ENCODE assay signal across 12 mouse cellular contexts in the genomic region with DNA sequence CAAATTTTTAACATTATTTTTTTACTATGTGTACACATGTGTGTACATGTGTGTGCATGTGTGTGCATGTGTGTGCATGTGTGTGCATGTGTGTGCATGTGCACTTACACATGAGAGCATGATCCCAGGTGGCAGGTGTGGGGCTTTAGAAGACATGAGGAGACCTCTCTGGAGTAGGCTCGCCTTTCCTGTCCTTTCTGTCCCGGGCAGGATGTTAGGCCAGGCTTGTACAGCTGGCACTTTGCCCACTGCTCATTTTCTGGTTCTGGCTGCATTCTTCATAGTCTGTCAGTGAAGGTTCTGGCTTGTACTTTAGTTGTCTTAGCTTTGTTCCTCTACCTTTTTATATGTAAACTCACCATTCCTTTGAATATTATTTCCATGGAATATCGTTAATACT.
A peak's percentile ranks its signal among the peaks of the same experiment; 100 is the strongest.
DNase-seq lines count a peak whose midpoint lies in the region; ATAC-seq and TF ChIP-seq lines count a peak whose summit lies in the region.
"Had no signal": no experiment of that assay in that cellular context is flagged by ENCODE, and none has a peak within 500 bp of the region (broad histone marks: within the 10 kb centered on the region; RNA-seq: fewer than 3 reads in every experiment).

No protein-coding gene starts in this region.

- no peak overlapping the region for H3K9ac ChIP-seq in forebrain, embryonic 14.5 days (ENCODE audit: low read length)
- no peak overlapping the region for H3K9ac ChIP-seq in forebrain, embryonic 16.5 days (replicated peaks; ENCODE audit: low read depth, low read length)
- no peak overlapping the region for H3K9ac ChIP-seq in lung, postnatal 0 days (replicated peaks; ENCODE audit: low read depth)
- H3K9ac ChIP-seq: liver, embryonic 14.5 days; midbrain, embryonic 15.5 days had no signal

- H3K27me3 ChIP-seq in forebrain, embryonic 14.5 days (replicated peaks; ENCODE audit: control insufficient read depth, insufficient read depth, low read length), result no peaks in the 10 kb centered on the region
- no peaks in the 10 kb centered on the region for H3K27me3 ChIP-seq in forebrain, embryonic 16.5 days (replicated peaks; ENCODE audit: control insufficient read depth, insufficient read depth, low read length)
- H3K27me3 ChIP-seq in lung, postnatal 0 days (replicated peaks; ENCODE audit: insufficient read depth, low read length), result no peaks in the 10 kb centered on the region
- H3K27me3 ChIP-seq: midbrain, embryonic 15.5 days had no signal

- no peak overlapping the region for H3K27ac ChIP-seq in forebrain, embryonic 14.5 days (ENCODE audit: low read depth, low read length)
- no peak overlapping the region for H3K27ac ChIP-seq in forebrain, embryonic 16.5 days (ENCODE audit: low read length)
- H3K27ac ChIP-seq in lung, postnatal 0 days (ENCODE audit: low read length), result no peak overlapping the region
- H3K27ac ChIP-seq: liver, embryonic 14.5 days; midbrain, embryonic 15.5 days had no signal

- H3K4me1 ChIP-seq in forebrain, embryonic 14.5 days (ENCODE audit: control insufficient read depth, insufficient read depth, low read length), result no peaks in the 10 kb centered on the region
- H3K4me1 ChIP-seq in forebrain, embryonic 16.5 days (replicated peaks; ENCODE audit: control insufficient read depth, insufficient read depth, low read length), result no peaks in the 10 kb centered on the region
- H3K4me1 ChIP-seq in lung, postnatal 0 days (ENCODE audit: insufficient read depth, low read depth, low read length), result no peaks in the 10 kb centered on the region
- H3K4me1 ChIP-seq: midbrain, embryonic 15.5 days had no signal

- TF ChIP-seq CTCF in lung, postnatal 0 days (IDR thresholded peaks at IDR 0.05), result no peak

- H3K4me3 ChIP-seq in forebrain, embryonic 14.5 days (ENCODE audit: low read depth, low read length), result no peak overlapping the region
- no peak overlapping the region for H3K4me3 ChIP-seq in forebrain, embryonic 16.5 days (replicated peaks; ENCODE audit: low read length)
- no peak overlapping the region for H3K4me3 ChIP-seq in lung, postnatal 0 days (ENCODE audit: low read depth, low read length)
- H3K4me3 ChIP-seq: midbrain, embryonic 15.5 days had no signal

- ATAC-seq in forebrain, embryonic 14.5 days, result no peak
- ATAC-seq in forebrain, embryonic 16.5 days, result no peak
- no peak for ATAC-seq in lung, postnatal 0 days
- ATAC-seq: midbrain, embryonic 15.5 days had no signal

- 50% methylated on average over 3 of the region's 3 CpGs for WGBS in forebrain, embryonic 14.5 days
- 42% methylated on average over 3 of the region's 3 CpGs for WGBS in forebrain, embryonic 16.5 days
- 32% methylated on average over 3 of the region's 3 CpGs for WGBS in lung, postnatal 0 days

- no peak overlapping the region for H3K4me2 ChIP-seq in forebrain, embryonic 14.5 days (ENCODE audit: low read length)
- no peak overlapping the region for H3K4me2 ChIP-seq in forebrain, embryonic 16.5 days (ENCODE audit: low read length)
- no peak overlapping the region for H3K4me2 ChIP-seq in lung, postnatal 0 days (replicated peaks; ENCODE audit: low read depth, low read length)
- H3K4me2 ChIP-seq: midbrain, embryonic 15.5 days had no signal

- no peak for TF ChIP-seq EP300 in lung, postnatal 0 days (IDR thresholded peaks at IDR 0.05)

- no peaks in the 10 kb centered on the region for H3K36me3 ChIP-seq in forebrain, embryonic 14.5 days (ENCODE audit: control insufficient read depth, insufficient read depth, low read length)
- H3K36me3 ChIP-seq in forebrain, embryonic 16.5 days (ENCODE audit: control insufficient read depth, insufficient read depth), result no peaks in the 10 kb centered on the region
- H3K36me3 ChIP-seq in lung, postnatal 0 days (ENCODE audit: insufficient read depth, low read length), result no peaks in the 10 kb centered on the region
- H3K36me3 ChIP-seq: midbrain, embryonic 15.5 days had no signal

- H3K9me3 ChIP-seq in forebrain, embryonic 14.5 days (replicated peaks; ENCODE audit: control insufficient read depth, low read length), result no peaks in the 10 kb centered on the region
- no peaks in the 10 kb centered on the region for H3K9me3 ChIP-seq in forebrain, embryonic 16.5 days (ENCODE audit: control insufficient read depth, low read length)
- H3K9me3 ChIP-seq in lung, postnatal 0 days (ENCODE audit: low read length), result no peaks in the 10 kb centered on the region
- H3K9me3 ChIP-seq: midbrain, embryonic 15.5 days had no signal

- peak; percentile 24 for DNase-seq in forebrain, embryonic 14.5 days (ENCODE audit: low spot score)
- DNase-seq in lung, postnatal 0 days (ENCODE audit: low spot score), result peak; percentile 14
- no peak for DNase-seq in lung, postnatal 36 days
- DNase-seq in brain, adult 2 months (ENCODE audit: low read depth, low spot score), result peak; percentile 27
- peak; percentile 48 for DNase-seq in kidney, adult 9 months
- no peak for DNase-seq in layer of hippocampus, adult 9-10 months (ENCODE audit: low spot score)
- DNase-seq in embryo, embryonic 10 days (ENCODE audit: low spot score), result no peak
- DNase-seq: B cell, adult 2 months; gastrocnemius, postnatal 25 days had no signal

Comparison
In these comparisons a context has a peak if more than half of its experiments do, and no peak if none do; other contexts are left out.
1. DNase-seq: peak in forebrain, embryonic 14.5 days (single experiment), lung, postnatal 0 days (single experiment), brain, adult 2 months (single experiment) and kidney, adult 9 months (single experiment); none in lung, postnatal 36 days (single experiment), layer of hippocampus, adult 9-10 months (single experiment) and embryo, embryonic 10 days (single experiment).